Mouse (Mus musculus) Muller cell, postnatal 12 days (primary cell): ENCODE data around the gene Ndufa1.
"Not testable (repeated sequence)": the region's sequence is repeated elsewhere in the genome, so short reads cannot be mapped to it uniquely, and the experiment has no call there.

Source experiments
- DNase-seq: peaks from one replicate; pipeline ENCODE4 v3.0.0-alpha.2; 2015; ENCODE audit errors: inconsistent ontology term

The Ndufa1 gene

DNA sequence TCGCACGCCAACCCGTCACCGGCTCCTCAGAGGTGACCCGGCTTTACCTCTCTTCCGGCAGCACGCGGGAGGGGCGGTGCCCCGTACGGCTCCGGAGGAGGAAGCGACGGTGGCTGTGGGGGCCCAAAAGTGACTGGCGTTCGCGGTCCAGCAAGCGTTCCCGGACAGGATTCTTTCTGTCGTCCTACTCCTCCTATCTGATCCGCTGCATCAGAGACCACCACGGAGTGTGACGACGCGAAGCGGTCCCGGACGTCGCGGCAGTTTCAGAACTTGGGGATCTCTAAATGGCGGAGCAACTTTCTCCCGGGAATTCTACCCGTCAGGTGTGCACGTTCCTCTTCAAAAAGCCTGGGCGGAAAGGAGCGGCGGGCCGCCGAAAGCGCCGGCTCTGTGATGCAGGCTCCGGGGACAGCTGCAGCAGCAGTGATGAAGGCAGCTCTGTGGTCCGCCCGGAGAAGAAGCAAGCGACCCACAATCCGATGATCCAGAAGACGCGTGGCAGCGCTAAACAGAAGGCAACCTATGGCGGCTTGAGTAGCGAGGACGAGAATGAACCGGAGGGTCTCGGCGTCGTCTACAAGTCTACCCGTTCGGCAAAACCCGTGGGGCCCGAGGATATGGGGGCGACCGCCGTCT, at the start of gene Ndufa1, which contains the start of gene Rnf113a1:
Gene Ndufa1 (minus strand): TSS at position 59 of the 639 bp plus-strand sequence.
Gene Rnf113a1 (plus strand): TSS at position 141 of the 639 bp plus-strand sequence.
- peak; percentile 83 for DNase-seq

DNA sequence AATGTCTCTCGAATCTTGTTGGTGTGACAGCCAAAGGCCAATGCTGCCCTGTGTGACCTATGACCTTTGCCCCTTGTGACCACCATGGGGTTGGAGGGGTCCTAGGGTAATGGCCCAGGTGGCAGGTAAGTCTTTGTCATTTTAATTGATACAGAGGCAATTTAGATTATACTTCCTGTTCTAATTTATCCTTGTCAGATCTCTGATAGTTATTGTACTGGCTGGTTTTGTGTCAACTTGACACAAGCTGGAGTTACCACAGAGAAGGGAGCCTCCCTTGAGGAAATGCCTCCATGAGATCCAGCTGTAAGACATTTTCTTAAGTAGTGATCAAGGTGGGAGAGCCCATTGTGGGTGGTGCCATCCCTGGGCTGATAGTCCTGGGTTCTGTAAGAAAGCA, 31.2 kb upstream of the Ndufa1 start, which contains the start of gene Rhox1:
Gene Rhox1 (minus strand): TSS at position 101 of the 400 bp plus-strand sequence.
- DNase-seq, result not testable (repeated sequence)

DNA sequence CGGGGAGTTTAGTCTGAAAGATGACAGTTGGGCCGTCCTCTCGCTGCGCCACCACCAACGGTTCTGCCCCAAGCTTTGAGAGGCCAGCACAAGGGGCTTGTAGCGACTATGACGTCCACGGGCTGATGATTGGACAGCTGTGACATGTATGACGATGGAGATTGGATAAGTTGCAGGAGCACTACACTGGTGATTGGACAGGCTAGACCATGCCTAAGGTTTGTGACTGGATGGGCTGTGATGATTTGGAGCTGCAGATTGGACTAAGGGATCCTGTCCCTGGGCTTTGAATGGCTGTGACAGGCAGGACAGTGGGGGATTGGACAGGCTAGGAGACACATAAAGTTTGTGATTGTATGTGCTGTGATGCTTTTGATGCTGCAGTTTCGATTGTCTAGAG, 20.0 kb upstream of the Ndufa1 start, which contains the start of gene Gm9:
Gene Gm9 (minus strand): TSS at position 101 of the 400 bp plus-strand sequence.
- DNase-seq, result no peak

DNA sequence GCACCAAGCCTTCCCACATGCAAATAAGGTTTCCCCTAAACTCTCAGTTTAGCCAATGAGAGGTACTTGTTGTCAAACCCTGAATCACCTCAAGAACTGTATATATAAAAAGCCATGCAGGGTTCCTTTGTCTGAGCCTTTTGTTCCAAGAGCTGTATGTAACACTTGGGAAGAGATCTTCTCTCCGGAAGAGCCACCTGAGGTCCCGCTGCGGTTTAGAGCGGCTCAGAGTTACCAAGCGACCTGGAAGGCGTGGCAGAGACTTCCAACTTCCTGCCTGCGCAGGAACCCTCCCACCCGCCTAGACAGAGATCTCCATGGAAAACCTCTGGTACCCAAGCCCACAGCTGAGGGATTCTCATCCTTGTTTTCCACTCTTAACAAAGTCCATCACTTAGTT, 7.7 kb upstream of the Ndufa1 start:
- DNase-seq, result no peak

DNA sequence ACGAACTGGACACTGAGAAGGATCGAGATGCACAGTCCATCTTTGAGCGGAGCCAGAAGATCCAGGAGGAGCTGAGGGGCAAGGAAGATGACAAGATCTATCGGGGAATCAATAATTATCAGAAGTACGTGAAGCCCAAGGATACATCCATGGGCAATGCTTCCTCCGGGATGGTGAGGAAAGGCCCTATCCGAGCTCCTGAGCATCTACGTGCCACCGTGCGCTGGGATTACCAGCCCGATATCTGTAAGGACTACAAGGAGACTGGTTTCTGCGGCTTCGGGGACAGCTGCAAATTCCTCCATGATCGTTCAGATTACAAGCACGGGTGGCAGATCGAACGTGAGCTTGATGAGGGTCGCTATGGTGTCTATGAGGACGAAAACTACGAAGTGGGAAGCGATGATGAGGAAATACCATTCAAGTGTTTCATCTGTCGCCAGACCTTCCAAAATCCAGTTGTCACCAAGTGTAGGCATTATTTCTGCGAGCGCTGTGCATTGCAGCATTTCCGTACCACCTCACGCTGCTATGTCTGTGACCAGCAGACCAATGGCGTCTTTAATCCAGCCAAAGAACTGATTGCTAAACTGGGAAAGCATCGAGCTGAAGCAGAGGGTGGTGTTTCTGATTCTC, 899 bp upstream of the Ndufa1 start:
- peak; percentile 11 for DNase-seq

DNA sequence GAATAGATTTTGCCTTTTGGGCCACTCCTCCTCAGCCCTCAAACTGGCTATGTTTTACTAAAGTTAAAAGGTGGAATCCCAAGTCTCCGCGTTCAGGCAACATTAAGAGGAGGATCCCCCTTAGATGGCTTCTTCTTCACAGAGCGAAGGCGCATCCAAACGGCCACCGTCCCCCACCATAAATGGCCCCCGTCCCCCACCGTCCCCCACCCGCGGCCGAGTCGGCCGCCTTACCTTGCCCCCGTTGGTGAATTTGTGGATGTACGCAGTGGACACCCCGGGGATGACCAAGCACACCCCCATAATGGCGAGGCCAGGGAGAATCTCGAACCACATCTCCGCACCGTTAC, 233 bp downstream of the Ndufa1 start:
- peak; percentile 38 for DNase-seq

DNA sequence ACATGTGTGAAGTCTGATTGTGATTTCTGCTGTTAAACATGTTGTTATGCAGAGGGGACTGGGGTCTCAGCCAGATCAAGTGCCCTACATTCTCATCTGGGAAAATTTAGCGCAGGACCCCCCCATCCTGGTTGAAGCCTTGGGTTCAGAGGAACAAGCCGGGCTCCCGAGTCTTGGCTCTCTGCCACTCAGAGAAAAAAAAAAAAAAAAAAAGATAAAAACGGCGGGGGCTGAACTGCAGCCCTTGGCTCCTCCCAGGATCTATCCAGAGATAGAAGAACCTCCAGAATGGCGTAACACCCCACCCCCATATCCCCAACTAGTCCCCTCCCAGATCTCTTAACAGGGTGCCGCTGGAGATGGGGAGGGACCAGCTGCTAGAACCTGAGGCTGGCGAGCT, 6.6 kb downstream of the Ndufa1 start:
- DNase-seq, result not testable (repeated sequence)

DNA sequence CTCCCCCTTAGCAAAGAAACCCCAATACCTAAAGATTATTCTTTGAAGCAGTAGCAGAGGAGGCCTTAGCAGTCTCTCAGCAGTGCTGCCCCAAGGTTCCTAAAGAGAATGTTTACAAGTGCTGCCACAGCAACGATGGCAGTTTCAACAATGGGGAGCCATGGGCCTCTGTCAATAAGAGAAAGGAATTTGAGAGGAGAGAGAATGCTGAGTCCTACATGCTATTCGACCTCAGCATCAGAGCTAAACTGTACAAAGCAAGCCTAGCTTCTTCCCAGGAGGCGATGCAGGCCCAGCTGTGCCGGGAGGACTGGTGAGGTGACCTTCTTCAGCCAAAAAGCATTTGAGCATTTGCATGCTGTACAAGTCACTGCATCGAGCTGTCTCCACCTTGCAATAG, 22.2 kb downstream of the Ndufa1 start, which contains the start of gene Akap14:
Gene Akap14 (minus strand): TSS at position 101 of the 400 bp plus-strand sequence.
- DNase-seq, result no peak

DNA sequence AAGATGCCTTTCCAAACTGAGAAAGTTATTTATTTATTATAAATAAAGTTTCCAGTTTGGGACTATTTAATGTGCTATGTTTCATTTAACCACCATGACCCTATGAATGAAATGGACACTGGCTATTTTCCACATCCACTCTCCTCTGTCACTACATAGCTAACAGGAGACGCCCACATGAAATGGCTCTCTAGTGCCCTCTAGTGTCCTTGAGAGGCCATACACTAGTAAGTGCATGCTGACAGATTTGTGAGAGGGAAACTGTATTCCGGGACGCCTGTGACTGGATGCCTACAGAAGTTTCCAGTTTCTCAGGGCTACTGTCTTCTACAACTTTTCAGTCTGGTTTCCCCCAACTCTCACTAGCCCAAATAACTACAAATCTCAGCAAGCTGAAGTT, 23.9 kb downstream of the Ndufa1 start:
- peak; percentile 35 for DNase-seq

DNA sequence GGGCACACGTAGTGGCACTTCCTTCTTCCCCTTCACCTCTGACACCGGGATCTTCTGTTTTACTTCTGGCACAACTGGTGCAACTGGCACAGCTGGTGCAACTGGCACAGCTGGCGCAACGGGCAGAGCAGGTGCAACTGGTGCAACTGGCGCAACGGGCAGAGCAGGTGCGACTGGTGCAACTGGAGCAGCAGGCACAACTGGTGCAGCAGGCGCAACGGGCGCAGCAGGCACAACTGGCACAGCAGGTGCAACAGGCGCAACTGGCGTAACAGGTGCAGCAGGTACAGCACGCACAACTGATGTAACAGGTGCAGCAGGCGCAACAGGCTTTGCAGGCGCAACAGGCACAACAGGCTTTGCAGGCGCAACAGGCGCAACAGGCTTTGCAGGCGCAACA, 27.8 kb downstream of the Ndufa1 start:
- DNase-seq, result no peak

DNA sequence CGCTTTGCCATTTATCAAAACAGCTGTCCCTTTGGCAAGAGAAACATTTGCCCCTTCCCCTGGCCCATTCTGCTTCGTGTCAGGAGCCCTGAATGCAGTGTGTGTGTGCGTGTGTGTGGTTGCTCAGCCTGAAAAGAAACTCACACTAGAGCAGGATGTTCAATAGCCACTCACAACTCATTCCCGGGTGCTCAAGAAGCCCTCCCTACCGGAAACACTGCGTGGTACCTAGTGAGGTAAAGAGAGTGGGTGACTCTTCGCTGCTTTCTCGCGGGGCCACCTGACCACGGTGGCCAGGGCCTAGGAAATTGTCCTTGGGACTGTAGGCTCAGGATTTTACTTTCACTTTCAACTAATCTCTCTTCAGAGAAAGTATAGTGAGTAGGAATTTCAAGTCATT, 29.8 kb downstream of the Ndufa1 start:
- DNase-seq, result peak; percentile 2

DNA sequence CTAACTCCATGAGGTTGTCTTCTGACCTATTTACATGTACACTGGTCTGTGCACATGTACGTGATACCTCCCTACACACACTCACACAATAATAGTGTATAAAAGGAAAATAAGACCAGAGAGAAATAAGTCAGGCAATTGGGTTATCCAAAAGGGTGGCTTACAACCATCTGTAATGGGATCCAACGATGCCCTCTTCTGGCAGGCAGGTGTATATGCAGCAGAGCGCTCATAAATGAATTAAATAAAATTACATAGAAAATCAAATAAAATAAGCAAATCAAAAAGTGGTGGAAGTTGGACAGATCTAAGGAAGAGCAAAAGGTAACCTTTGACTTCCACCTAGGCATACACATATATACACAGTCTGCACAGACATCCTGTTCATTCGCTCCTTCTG, 33.1 kb downstream of the Ndufa1 start:
- no peak for DNase-seq

DNA sequence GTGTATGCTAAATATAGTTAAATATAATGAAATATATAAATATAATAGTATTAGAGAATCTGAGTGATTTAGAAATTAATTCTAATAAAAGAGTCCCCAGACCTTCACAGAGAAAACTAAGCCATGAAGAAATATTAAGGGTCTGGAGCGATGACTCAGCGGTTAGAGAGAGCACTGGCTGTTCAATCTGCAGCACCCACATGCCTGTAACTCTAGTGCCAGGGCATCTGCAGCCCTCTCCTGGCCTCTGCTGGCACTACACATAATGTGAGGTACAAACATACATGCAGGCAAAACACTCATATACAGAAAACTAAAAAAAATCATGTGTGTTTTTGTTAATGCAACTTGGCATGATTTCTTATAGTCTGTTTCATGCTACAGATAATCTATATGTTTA, 46.0 kb downstream of the Ndufa1 start:
- DNase-seq, result no peak

DNA sequence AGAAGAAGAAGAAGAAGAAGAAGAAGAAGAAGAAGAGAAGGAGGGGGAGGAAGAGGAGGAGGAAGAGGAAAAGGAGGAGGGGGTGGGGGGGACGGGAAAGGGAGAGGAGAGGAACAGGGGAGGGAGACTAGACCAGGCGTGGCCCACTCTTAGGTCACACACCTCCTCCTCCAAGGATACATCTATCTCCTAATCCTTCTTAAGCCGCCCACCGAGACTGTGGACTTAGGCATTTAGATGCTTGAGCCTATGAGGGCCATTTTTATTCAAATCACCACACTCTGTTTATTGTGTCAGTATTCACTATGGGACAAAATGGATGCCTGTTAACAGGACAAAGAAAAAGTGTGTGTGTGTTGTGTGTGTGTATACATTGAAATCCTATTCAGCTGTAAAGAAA, 46.5 kb downstream of the Ndufa1 start:
- DNase-seq, result not testable (repeated sequence)

DNA sequence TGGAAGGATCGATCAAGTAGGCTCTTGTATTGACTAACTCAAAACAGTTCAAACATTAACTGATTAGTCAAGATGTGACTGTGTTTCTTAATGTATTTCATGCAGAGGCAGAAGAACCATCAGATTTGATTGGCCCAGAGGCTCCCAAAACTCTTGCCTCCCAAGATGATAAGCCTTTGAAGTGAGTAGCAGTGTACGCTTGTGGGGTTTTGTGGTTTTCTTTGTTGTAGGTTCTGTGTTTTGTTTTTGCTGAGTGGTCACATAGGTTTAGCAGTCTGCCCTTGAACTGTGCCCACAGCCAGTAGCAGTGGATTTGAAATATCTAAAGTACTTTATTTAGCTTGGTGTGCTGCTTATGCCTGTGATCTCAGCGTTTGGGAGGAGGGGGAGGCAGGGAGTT, 49.2 kb downstream of the Ndufa1 start:
- no peak for DNase-seq
